Mouse (Mus musculus) heart, embryonic 15.5 days (tissue): ENCODE measurements around the gene Slc45a1. TPM values are rescaled to one million over a fixed set of nuclear protein-coding genes. Genes with fewer than 3 reads are reported as not detected.

Experiments used
- ATAC-seq: fragments of 200-750 bp; cut with Nextera tagmentation; replicated peaks from 2 replicates; pipeline ENCODE4 v1.8.0; 2017; ENCODE audit warnings: low read depth, moderate TSS enrichment; ENCODE audit not compliant: insufficient number of reproducible peaks, insufficient read depth, low FRiP score
- H3K27ac ChIP-seq: fragments of 300-500 bp; sonication (generic); 2 replicates; pipeline ENCODE4 v1.5.1; 2015; ENCODE audit warnings: mild to moderate bottlenecking, inconsistent platforms
- H3K27me3 ChIP-seq: fragments of 300-500 bp; sonication (generic); 2 replicates; pipeline ENCODE4 v1.6.1; 2015; ENCODE audit warnings: inconsistent platforms
- H3K36me3 ChIP-seq: fragments of 300-500 bp; sonication (generic); 2 replicates; pipeline ENCODE4 v1.6.1; 2015; ENCODE audit warnings: mild to moderate bottlenecking, inconsistent platforms
- H3K4me1 ChIP-seq: fragments of 300-500 bp; sonication (generic); replicated peaks from 2 replicates; pipeline ENCODE4 v1.6.1; 2015; ENCODE audit warnings: inconsistent platforms
- H3K4me2 ChIP-seq: fragments of 300-500 bp; sonication (generic); 2 replicates; pipeline ENCODE4 v1.6.1; 2015; ENCODE audit warnings: inconsistent platforms, mild to moderate bottlenecking, moderate library complexity
- H3K4me3 ChIP-seq: fragments of 300-500 bp; sonication (generic); 2 replicates; pipeline ENCODE4 v1.5.1; 2015; ENCODE audit warnings: mild to moderate bottlenecking, inconsistent platforms
- H3K9ac ChIP-seq: fragments of 300-500 bp; sonication (generic); 2 replicates; pipeline ENCODE4 v1.6.1; 2015; ENCODE audit warnings: mild to moderate bottlenecking, inconsistent platforms
- H3K9me3 ChIP-seq: fragments of 300-500 bp; sonication (generic); replicated peaks from 2 replicates; pipeline ENCODE4 v1.6.1; 2016; ENCODE audit warnings: inconsistent platforms
- WGBS: fragments of 180-500 bp; shearing (Covaris S2); methylation state at CpG from one replicate; pipeline ENCODE4 v1.1.7; 2015; ENCODE audit warnings: mixed read lengths; 5-methylcytosine and 5-hydroxymethylcytosine counted together
- polyA plus RNA-seq: library from polyadenylated mRNA; unstranded; fragments of >200 nt; fragmentation: Nextera tagmentation; extraction: Ambion mirVana; gene quantifications from 2 replicates; pipeline ENCODE4 v1.2.1, GENCODE M21; 2015

The Slc45a1 gene
- polyA plus RNA-seq, 1 experiment from 2014 or later: not detected

DNA sequence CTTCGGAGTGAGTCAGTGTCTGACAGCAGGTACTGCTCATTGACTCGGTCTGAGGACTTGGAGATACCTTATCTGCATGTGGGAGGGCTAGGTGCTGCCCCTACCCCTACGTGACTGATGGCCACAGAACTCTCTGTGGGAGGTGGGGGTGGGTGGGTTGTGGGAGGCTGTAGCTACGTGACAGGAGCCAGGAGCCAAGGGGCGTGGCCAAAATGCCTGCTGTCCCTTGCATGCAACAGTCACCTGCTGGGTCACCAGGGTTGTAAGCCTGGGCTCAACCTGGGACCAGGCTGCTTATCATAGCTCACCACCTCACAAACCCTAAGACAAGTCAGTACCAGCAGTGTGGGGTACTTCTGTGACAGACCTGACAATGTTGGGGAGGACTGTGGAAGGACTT is 28.4 kb upstream of the Slc45a1 start:
- Histone ChIP-seq H3K36me3 (no peaks in the 10 kb centered on the region), H3K9me3 (no peaks in the 10 kb centered on the region), H3K9ac (no peak overlapping the region), H3K27me3 (no peaks in the 10 kb centered on the region), H3K27ac (no peak overlapping the region), H3K4me2 (no peak overlapping the region), H3K4me3 (no peak overlapping the region), H3K4me1 (peaks cover 4% of the 10 kb centered on the region; the same call in 1 of the 2 replicates)
- ATAC-seq: no peak
- WGBS: 40% methylated on average over 5 of the region's 5 CpGs

- no peak overlapping the region for H3K27ac ChIP-seq
- H3K9me3 ChIP-seq: no peaks in the 10 kb centered on the region
- no peak overlapping the region for H3K9ac ChIP-seq
- WGBS: 95% methylated on average over 20 of the region's 20 CpGs
- no peaks in the 10 kb centered on the region for H3K36me3 ChIP-seq
- H3K27me3 ChIP-seq: no peaks in the 10 kb centered on the region
- H3K4me2 ChIP-seq: no peak overlapping the region
- H3K4me1 ChIP-seq: no peaks in the 10 kb centered on the region
- no peak overlapping the region for H3K4me3 ChIP-seq
- ATAC-seq: no peak
Measured at GRCm38 (mm10) chr4:150678789-150679188, 26.8 kb upstream of the Slc45a1 start.

- Histone ChIP-seq H3K27ac (no peak overlapping the region), H3K36me3 (no peaks in the 10 kb centered on the region), H3K4me3 (no peak overlapping the region), H3K9ac (no peak overlapping the region), H3K27me3 (no peaks in the 10 kb centered on the region), H3K9me3 (no peaks in the 10 kb centered on the region), H3K4me1 (no peaks in the 10 kb centered on the region), H3K4me2 (no peak overlapping the region)
- ATAC-seq: no peak
- 29% methylated on average over 3 of the region's 4 CpGs for WGBS
Measured at GRCm38 (mm10) chr4:150677846-150678224, 25.9 kb upstream of the Slc45a1 start.

DNA sequence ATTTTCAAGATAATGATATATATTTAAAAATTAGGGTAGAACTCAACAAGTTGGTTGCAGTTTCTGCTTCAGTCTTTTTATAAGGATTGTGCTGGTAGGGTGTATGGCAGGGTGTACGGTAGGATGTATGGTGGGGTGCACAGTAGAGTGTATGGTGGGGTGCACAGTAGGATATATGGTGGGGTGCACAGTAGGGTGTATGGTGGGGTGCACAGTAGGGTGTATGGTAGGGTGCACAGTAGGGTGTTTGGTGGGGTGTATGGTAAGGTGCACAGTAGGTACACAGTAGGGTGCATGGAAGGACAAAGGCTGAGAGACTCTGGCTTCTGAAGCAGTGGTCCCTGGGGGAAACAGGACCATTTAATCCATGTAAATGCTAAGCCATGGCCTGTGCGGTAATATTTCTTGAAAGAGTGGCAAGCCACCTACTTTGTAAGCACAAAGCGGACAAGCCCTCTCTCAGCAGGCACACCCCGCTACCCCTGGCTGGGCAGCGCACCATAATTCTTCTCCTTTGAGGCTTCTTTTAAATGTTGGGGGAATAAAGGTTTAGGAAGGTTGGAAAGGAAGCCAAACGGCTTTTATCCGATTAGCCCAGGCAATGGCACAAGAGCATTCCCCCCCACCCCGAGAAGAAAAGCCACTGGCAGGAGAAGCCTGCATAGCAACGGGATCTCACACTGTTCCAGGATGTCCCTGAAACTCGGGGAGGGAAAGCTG is 25.3 kb upstream of the Slc45a1 start:
- H3K4me3 ChIP-seq: no peak overlapping the region
- no peak for ATAC-seq
- H3K4me2 ChIP-seq: no peak overlapping the region
- no peaks in the 10 kb centered on the region for H3K36me3 ChIP-seq
- H3K9me3 ChIP-seq: no peaks in the 10 kb centered on the region
- no peaks in the 10 kb centered on the region for H3K4me1 ChIP-seq
- no peak overlapping the region for H3K27ac ChIP-seq
- no peak overlapping the region for H3K9ac ChIP-seq
- WGBS: 41% methylated on average over 10 of the region's 10 CpGs
- no peaks in the 10 kb centered on the region for H3K27me3 ChIP-seq

DNA sequence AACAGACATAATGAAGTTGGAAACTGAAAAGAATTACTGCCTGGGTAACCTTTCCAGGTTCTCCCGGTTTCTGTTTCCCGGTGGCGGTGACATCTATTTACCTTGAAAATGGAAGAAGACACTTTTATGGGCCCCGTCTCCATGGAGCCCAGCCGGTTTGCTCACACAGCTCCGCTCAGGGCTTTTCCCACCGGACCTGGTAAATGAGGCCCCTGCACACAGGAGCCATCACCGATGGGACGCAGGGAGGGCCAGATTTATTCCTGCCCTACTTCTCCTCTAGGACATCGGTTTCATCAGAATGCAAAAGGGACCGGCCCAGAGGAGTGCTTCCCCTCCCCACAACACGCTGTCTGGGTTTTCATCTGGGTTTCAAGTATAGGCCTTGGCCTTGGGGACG is 24.1 kb upstream of the Slc45a1 start:
- H3K27me3 ChIP-seq: no peaks in the 10 kb centered on the region
- H3K36me3 ChIP-seq: no peaks in the 10 kb centered on the region
- 87% methylated on average over 13 of the region's 13 CpGs for WGBS
- H3K9ac ChIP-seq: no peak overlapping the region
- no peak overlapping the region for H3K4me2 ChIP-seq
- no peak for ATAC-seq
- no peaks in the 10 kb centered on the region for H3K9me3 ChIP-seq
- no peak overlapping the region for H3K27ac ChIP-seq
- H3K4me3 ChIP-seq: no peak overlapping the region
- H3K4me1 ChIP-seq: no peaks in the 10 kb centered on the region

DNA sequence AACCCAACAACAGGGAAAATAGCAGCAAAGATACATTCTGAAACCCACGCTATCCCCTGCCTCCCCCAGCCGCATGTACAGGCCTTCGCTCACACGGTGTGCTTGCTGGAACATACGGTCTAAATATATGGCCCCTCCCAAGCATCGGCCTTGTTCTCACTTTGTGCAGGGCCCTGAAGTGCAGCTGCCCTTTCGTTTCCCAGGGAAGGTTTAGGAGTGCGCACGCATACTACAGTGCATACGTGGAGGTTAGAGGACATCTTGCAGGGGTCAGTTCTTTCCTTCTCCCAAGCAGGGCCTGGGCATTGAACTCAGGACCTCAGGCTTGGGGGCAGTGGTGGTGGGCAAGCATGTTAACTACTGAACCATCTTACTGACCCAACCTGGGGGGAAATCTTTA is 23.3 kb upstream of the Slc45a1 start:
- no peak overlapping the region for H3K9ac ChIP-seq
- H3K27me3 ChIP-seq: no peaks in the 10 kb centered on the region
- no peaks in the 10 kb centered on the region for H3K9me3 ChIP-seq
- no peaks in the 10 kb centered on the region for H3K4me1 ChIP-seq
- no peaks in the 10 kb centered on the region for H3K36me3 ChIP-seq
- 89% methylated on average over 10 of the region's 10 CpGs for WGBS
- no peak overlapping the region for H3K27ac ChIP-seq
- no peak overlapping the region for H3K4me2 ChIP-seq
- H3K4me3 ChIP-seq: no peak overlapping the region
- no peak for ATAC-seq

DNA sequence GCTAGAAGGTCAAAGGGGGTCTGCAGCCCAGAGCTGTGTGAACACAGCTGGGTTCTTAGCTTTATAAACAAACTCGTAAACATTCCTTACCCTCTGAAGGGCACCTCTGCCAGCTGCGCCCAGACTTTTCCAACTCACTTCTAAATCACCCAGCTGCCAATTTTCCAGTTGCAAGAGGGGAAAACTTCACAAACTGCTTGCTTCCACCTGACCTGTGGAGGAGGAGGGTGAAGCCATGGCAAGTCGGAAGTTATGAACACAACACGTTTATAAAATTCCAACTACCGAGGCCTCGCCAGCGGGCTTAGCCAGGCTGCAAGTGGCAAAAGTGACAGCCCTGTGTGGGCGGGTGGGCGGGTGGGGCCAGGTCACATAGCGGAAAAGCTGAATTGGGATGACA is 13.8 kb upstream of the Slc45a1 start:
- Histone ChIP-seq H3K27me3 (0 out of 2 replicates have a peak, but pooled peaks cover 5% of the 10 kb centered on the region), H3K36me3 (no peaks in the 10 kb centered on the region), H3K4me3 (no peak overlapping the region), H3K4me1 (peaks cover 13% of the 10 kb centered on the region), H3K4me2 (no peak overlapping the region), H3K27ac (no peak overlapping the region), H3K9me3 (no peaks in the 10 kb centered on the region), H3K9ac (no peak overlapping the region)
- no peak for ATAC-seq
- 72% methylated on average over 10 of the region's 10 CpGs for WGBS

- Histone ChIP-seq H3K4me3 (no peak overlapping the region), H3K27ac (no peak overlapping the region), H3K9ac (no peak overlapping the region), H3K4me2 (no peak overlapping the region), H3K27me3 (0 out of 2 replicates have a peak, but pooled peaks cover 5% of the 10 kb centered on the region), H3K36me3 (no peaks in the 10 kb centered on the region), H3K4me1 (peaks cover 13% of the 10 kb centered on the region), H3K9me3 (no peaks in the 10 kb centered on the region)
- no peak for ATAC-seq
- WGBS: 78% methylated on average over 7 of the region's 7 CpGs
Measured at GRCm38 (mm10) chr4:150664726-150665125, 12.8 kb upstream of the Slc45a1 start.

GRCm38 (mm10) chr4:150663192-150663591 is 11.2 kb upstream of the Slc45a1 start:
- no peak for ATAC-seq
- H3K9ac ChIP-seq: no peak overlapping the region
- WGBS: 55% methylated on average over 12 of the region's 12 CpGs

GRCm38 (mm10) chr4:150661886-150662285 is 9.9 kb upstream of the Slc45a1 start:
- Histone ChIP-seq H3K9me3 (no peaks in the 10 kb centered on the region), H3K27me3 (0 out of 2 replicates have a peak, but pooled peaks cover 5% of the 10 kb centered on the region), H3K4me3 (peak overlapping the region; percentile 27), H3K27ac (no peak overlapping the region), H3K4me2 (peak overlapping the region; percentile 59), H3K36me3 (no peaks in the 10 kb centered on the region), H3K9ac (no peak overlapping the region), H3K4me1 (peaks cover 13% of the 10 kb centered on the region)
- WGBS: 11% methylated on average over 13 of the region's 13 CpGs
- ATAC-seq: no peak

More at GRCm38 (mm10) chr4:150663192-150663591, 11.2 kb upstream of the Slc45a1 start:
- Histone ChIP-seq H3K4me3 (no peak overlapping the region), H3K9me3 (no peaks in the 10 kb centered on the region), H3K36me3 (no peaks in the 10 kb centered on the region), H3K27ac (no peak overlapping the region), H3K27me3 (0 out of 2 replicates have a peak, but pooled peaks cover 5% of the 10 kb centered on the region), H3K4me2 (no peak overlapping the region), H3K4me1 (peaks cover 13% of the 10 kb centered on the region)

- Histone ChIP-seq H3K4me2 (no peak overlapping the region), H3K9me3 (no peaks in the 10 kb centered on the region), H3K27ac (no peak overlapping the region), H3K4me1 (peaks cover 17% of the 10 kb centered on the region), H3K36me3 (no peaks in the 10 kb centered on the region), H3K9ac (no peak overlapping the region), H3K27me3 (peaks cover 7% of the 10 kb centered on the region), H3K4me3 (no peak overlapping the region)
- ATAC-seq: no peak
- WGBS: 70% methylated on average over 9 of the region's 9 CpGs
Measured at GRCm38 (mm10) chr4:150659926-150660610, 8.1 kb upstream of the Slc45a1 start.

GRCm38 (mm10) chr4:150656504-150656903 is 4.5 kb upstream of the Slc45a1 start:
- Histone ChIP-seq H3K4me2 (no peak overlapping the region), H3K27ac (no peak overlapping the region), H3K9ac (no peak overlapping the region), H3K27me3 (peaks cover 35% of the 10 kb centered on the region), H3K36me3 (no peaks in the 10 kb centered on the region), H3K9me3 (no peaks in the 10 kb centered on the region), H3K4me3 (no peak overlapping the region), H3K4me1 (peaks cover 13% of the 10 kb centered on the region)
- no peak for ATAC-seq
- 81% methylated on average over 6 of the region's 6 CpGs for WGBS
